Mouse (Mus musculus): ENCODE results near the gene Abcg1. TPM values are rescaled to one million over a fixed set of nuclear protein-coding genes. Genes with fewer than 3 reads are reported as not detected.

Abcg1 gene
- total and polyA plus RNA-seq, 2 experiments: 3.4 to 5.0 TPM

GRCm38 (mm10) chr17:31028821-31029370, 28.6 kb upstream of the Abcg1 start:
- Histone ChIP-seq H3K27ac (replicated peaks; ENCODE audit: insufficient read depth, low read depth, low read length) (no peak overlapping the region), H3K36me3 (ENCODE audit: control insufficient read depth, insufficient read depth, low read length) (no peaks in the 10 kb centered on the region), H3K9ac (ENCODE audit: low read depth, low read length) (no peak overlapping the region), H3K4me1 (ENCODE audit: control insufficient read depth, insufficient read depth, low read length) (peaks cover 2% of the 10 kb centered on the region; the same call in 1 of the 2 replicates), H3K27me3 (ENCODE audit: control insufficient read depth, insufficient read depth, low read length) (no peaks in the 10 kb centered on the region), H3K4me3 (ENCODE audit: insufficient read depth, low read depth, low read length) (no peak overlapping the region), H3K79me2 (ENCODE audit: control insufficient read depth, insufficient read depth, low read length) (no peaks in the 10 kb centered on the region)
- WGBS: 62% methylated on average over 9 of the region's 9 CpGs
- TF ChIP-seq POLR2A (IDR thresholded peaks at IDR 0.05; ENCODE audit: extremely low read depth, insufficient read depth, low read length): no peak
- no peak for TF ChIP-seq CTCF (IDR thresholded peaks at IDR 0.05; ENCODE audit: low read depth, low read length)
- no peak for DNase-seq (ENCODE audit: extremely low read depth, low read depth, low spot score)

- WGBS: 53% methylated on average over 4 of the region's 4 CpGs
- Histone ChIP-seq H3K36me3 (ENCODE audit: control insufficient read depth, insufficient read depth, low read length) (no peaks in the 10 kb centered on the region), H3K79me2 (ENCODE audit: control insufficient read depth, insufficient read depth, low read length) (no peaks in the 10 kb centered on the region), H3K4me1 (ENCODE audit: control insufficient read depth, insufficient read depth, low read length) (peaks cover 2% of the 10 kb centered on the region; the same call in 1 of the 2 replicates), H3K4me3 (ENCODE audit: insufficient read depth, low read depth, low read length) (no peak overlapping the region), H3K9ac (ENCODE audit: low read depth, low read length) (no peak overlapping the region), H3K27me3 (ENCODE audit: control insufficient read depth, insufficient read depth, low read length) (no peaks in the 10 kb centered on the region), H3K27ac (replicated peaks; ENCODE audit: insufficient read depth, low read depth, low read length) (no peak overlapping the region)
- peak; percentile 45 for DNase-seq (ENCODE audit: extremely low read depth, low read depth, low spot score)
- TF ChIP-seq POLR2A (IDR thresholded peaks at IDR 0.05; ENCODE audit: extremely low read depth, insufficient read depth, low read length): no peak
- no peak for TF ChIP-seq CTCF (IDR thresholded peaks at IDR 0.05; ENCODE audit: low read depth, low read length)
Observed at GRCm38 (mm10) chr17:31029407-31029806, 28.1 kb upstream of the Abcg1 start.

GRCm38 (mm10) chr17:31032341-31032740, 25.1 kb upstream of the Abcg1 start:
- Histone ChIP-seq H3K4me3 (ENCODE audit: insufficient read depth, low read depth, low read length) (no peak overlapping the region), H3K27ac (replicated peaks; ENCODE audit: insufficient read depth, low read depth, low read length) (no peak overlapping the region), H3K27me3 (ENCODE audit: control insufficient read depth, insufficient read depth, low read length) (no peaks in the 10 kb centered on the region), H3K79me2 (ENCODE audit: control insufficient read depth, insufficient read depth, low read length) (no peaks in the 10 kb centered on the region), H3K36me3 (ENCODE audit: control insufficient read depth, insufficient read depth, low read length) (no peaks in the 10 kb centered on the region), H3K9ac (ENCODE audit: low read depth, low read length) (no peak overlapping the region), H3K4me1 (ENCODE audit: control insufficient read depth, insufficient read depth, low read length) (peaks cover 10% of the 10 kb centered on the region)
- peak; percentile 69 for DNase-seq (ENCODE audit: extremely low read depth, low read depth, low spot score)
- 46% methylated on average over 4 of the region's 4 CpGs for WGBS
- TF ChIP-seq POLR2A (IDR thresholded peaks at IDR 0.05; ENCODE audit: extremely low read depth, insufficient read depth, low read length) (no peak), CTCF (IDR thresholded peaks at IDR 0.05; ENCODE audit: low read depth, low read length) (no peak)

GRCm38 (mm10) chr17:31033251-31033650, 24.2 kb upstream of the Abcg1 start:
- no peak overlapping the region for H3K27ac ChIP-seq (replicated peaks; ENCODE audit: insufficient read depth, low read depth, low read length)

GRCm38 (mm10) chr17:31034165-31034564, 23.3 kb upstream of the Abcg1 start:
- Histone ChIP-seq H3K79me2 (ENCODE audit: control insufficient read depth, insufficient read depth, low read length) (no peaks in the 10 kb centered on the region), H3K36me3 (ENCODE audit: control insufficient read depth, insufficient read depth, low read length) (no peaks in the 10 kb centered on the region), H3K9ac (ENCODE audit: low read depth, low read length) (no peak overlapping the region), H3K4me3 (ENCODE audit: insufficient read depth, low read depth, low read length) (no peak overlapping the region), H3K4me1 (ENCODE audit: control insufficient read depth, insufficient read depth, low read length) (peaks cover 16% of the 10 kb centered on the region), H3K27ac (replicated peaks; ENCODE audit: insufficient read depth, low read depth, low read length) (no peak overlapping the region), H3K27me3 (ENCODE audit: control insufficient read depth, insufficient read depth, low read length) (no peaks in the 10 kb centered on the region)
- no peak for DNase-seq (ENCODE audit: extremely low read depth, low read depth, low spot score)
- TF ChIP-seq POLR2A (IDR thresholded peaks at IDR 0.05; ENCODE audit: extremely low read depth, insufficient read depth, low read length) (no peak), CTCF (IDR thresholded peaks at IDR 0.05; ENCODE audit: low read depth, low read length) (no peak)
- 73% methylated on average over 5 of the region's 5 CpGs for WGBS

More at GRCm38 (mm10) chr17:31033251-31033650, 24.2 kb upstream of the Abcg1 start:
- Histone ChIP-seq H3K36me3 (ENCODE audit: control insufficient read depth, insufficient read depth, low read length) (no peaks in the 10 kb centered on the region), H3K27me3 (ENCODE audit: control insufficient read depth, insufficient read depth, low read length) (no peaks in the 10 kb centered on the region), H3K9ac (ENCODE audit: low read depth, low read length) (no peak overlapping the region), H3K4me1 (ENCODE audit: control insufficient read depth, insufficient read depth, low read length) (peaks cover 10% of the 10 kb centered on the region), H3K79me2 (ENCODE audit: control insufficient read depth, insufficient read depth, low read length) (no peaks in the 10 kb centered on the region), H3K4me3 (ENCODE audit: insufficient read depth, low read depth, low read length) (no peak overlapping the region)
- TF ChIP-seq POLR2A (IDR thresholded peaks at IDR 0.05; ENCODE audit: extremely low read depth, insufficient read depth, low read length) (no peak), CTCF (IDR thresholded peaks at IDR 0.05; ENCODE audit: low read depth, low read length) (no peak)
- no peak for DNase-seq (ENCODE audit: extremely low read depth, low read depth, low spot score)
- 91% methylated on average over 2 of the region's 2 CpGs for WGBS

GRCm38 (mm10) chr17:31034674-31035356, 22.7 kb upstream of the Abcg1 start:
- Histone ChIP-seq H3K4me3 (ENCODE audit: insufficient read depth, low read depth, low read length) (no peak overlapping the region), H3K27ac (replicated peaks; ENCODE audit: insufficient read depth, low read depth, low read length) (no peak overlapping the region)
- WGBS: 82% methylated on average over 9 of the region's 9 CpGs

More at GRCm38 (mm10) chr17:31034674-31035356, 22.7 kb upstream of the Abcg1 start:
- Histone ChIP-seq H3K9ac (ENCODE audit: low read depth, low read length) (no peak overlapping the region), H3K36me3 (ENCODE audit: control insufficient read depth, insufficient read depth, low read length) (no peaks in the 10 kb centered on the region), H3K4me1 (ENCODE audit: control insufficient read depth, insufficient read depth, low read length) (peaks cover 15% of the 10 kb centered on the region), H3K79me2 (ENCODE audit: control insufficient read depth, insufficient read depth, low read length) (no peaks in the 10 kb centered on the region), H3K27me3 (ENCODE audit: control insufficient read depth, insufficient read depth, low read length) (no peaks in the 10 kb centered on the region)
- no peak for DNase-seq (ENCODE audit: extremely low read depth, low read depth, low spot score)
- TF ChIP-seq CTCF (IDR thresholded peaks at IDR 0.05; ENCODE audit: low read depth, low read length): no peak
- no peak for TF ChIP-seq POLR2A (IDR thresholded peaks at IDR 0.05; ENCODE audit: extremely low read depth, insufficient read depth, low read length)
